Mouse (Mus musculus) testis, adult 2 months (tissue): Measurements from ENCODE around the gene Wdr4. TPM values are rescaled to one million over a fixed set of nuclear protein-coding genes. Genes with fewer than 3 reads are reported as not detected.

Experiments
- H3K27ac ChIP-seq: fragments of 200-500 bp; 2 replicates; pipeline ENCODE4 v1.5.1; 2012; ENCODE audit warnings: low read depth, low read length; ENCODE audit not compliant: control insufficient read depth, insufficient read depth
- H3K27me3 ChIP-seq: fragments of 200-500 bp; 2 replicates; pipeline ENCODE4 v1.6.1; 2012; ENCODE audit warnings: mild to moderate bottlenecking, low read length, moderate library complexity; ENCODE audit not compliant: control insufficient read depth, insufficient read depth
- H3K36me3 ChIP-seq: fragments of 200-500 bp; 2 replicates; pipeline ENCODE4 v1.6.1; 2012; ENCODE audit warnings: mild to moderate bottlenecking, low read length; ENCODE audit not compliant: control insufficient read depth, insufficient read depth
- H3K4me1 ChIP-seq: fragments of 200-500 bp; 2 replicates; pipeline ENCODE4 v1.6.1; 2012; ENCODE audit warnings: low read length; ENCODE audit not compliant: control insufficient read depth, insufficient read depth
- H3K4me3 ChIP-seq: fragments of 200-500 bp; 2 replicates; pipeline ENCODE4 v1.5.1; 2012; ENCODE audit warnings: low read depth, mild to moderate bottlenecking, low read length, moderate library complexity, mixed read lengths; ENCODE audit not compliant: control insufficient read depth
- CTCF ChIP-seq: fragments of 200-500 bp; IDR thresholded peaks from 2 replicates; pipeline ENCODE4 v1.5.1; 2012; ENCODE audit warnings: low read depth, mild to moderate bottlenecking, inconsistent platforms, low read length, moderate library complexity; ENCODE audit not compliant: control insufficient read depth, insufficient read depth, insufficient replicate concordance
- POLR2A ChIP-seq: fragments of 200-500 bp; IDR thresholded peaks from 2 replicates; pipeline ENCODE4 v1.6.1; 2012; ENCODE audit warnings: low read depth, mild to moderate bottlenecking, inconsistent platforms, low read length, moderate library complexity; ENCODE audit not compliant: control insufficient read depth
- polyA plus RNA-seq: library from polyadenylated mRNA; depleted of rRNA; stranded (reverse); fragments of >200 nt; gene quantifications from 2 replicates; pipeline ENCODE4 v1.2.3, GENCODE M21; 2012; rRNA removed

The Wdr4 gene
- polyA plus RNA-seq: 14.7 and 15.3 TPM in 2 replicates

DNA sequence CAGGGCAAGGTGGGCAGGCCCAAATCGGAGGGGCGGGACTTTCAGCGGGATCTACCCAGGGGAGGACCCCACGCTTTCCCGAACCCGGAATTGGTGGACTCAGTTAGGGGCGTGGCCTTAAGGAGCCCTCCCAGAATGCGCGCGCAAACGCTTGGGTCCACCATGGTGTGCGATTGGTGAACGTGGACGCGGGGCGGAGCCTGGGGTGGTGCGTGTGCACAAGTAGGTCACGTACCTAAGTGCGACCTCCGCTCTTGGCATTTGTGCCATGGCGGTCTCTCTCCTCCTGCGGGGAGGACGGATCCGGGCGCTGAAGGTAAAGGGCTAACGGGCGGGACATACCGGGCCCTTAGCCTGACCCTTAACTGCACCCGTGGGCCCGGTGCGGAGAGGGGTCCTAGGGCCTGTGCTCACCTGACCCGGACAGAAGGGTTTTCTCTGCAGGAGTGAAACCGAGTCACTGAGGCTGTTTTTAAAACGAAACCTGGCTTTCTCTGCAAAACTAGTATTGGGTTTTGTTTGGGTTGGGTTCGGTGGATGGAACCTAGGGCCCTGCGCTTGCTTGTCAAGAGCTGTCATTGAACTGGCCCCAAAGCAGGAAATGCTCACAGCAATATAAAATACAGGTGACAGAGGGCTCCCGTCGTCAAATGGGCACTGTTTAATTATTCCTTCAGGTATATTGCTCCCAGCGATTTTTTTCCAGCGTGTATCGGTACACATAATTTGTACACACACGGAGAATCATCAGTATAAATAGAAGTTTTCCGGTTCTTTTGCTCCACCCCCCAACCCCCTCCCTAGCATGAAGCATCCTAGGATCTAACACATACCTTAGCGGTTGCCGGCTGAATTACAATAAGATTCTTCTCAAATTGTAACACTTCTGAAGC is at the start of gene Wdr4, which contains the start of gene Ndufv3:
Wdr4 (minus strand) TSS at position 35 of the 893 bp plus-strand sequence.
Ndufv3 (plus strand) TSS at position 170 of the 893 bp plus-strand sequence.
- no peak for TF ChIP-seq CTCF
- TF ChIP-seq POLR2A: peak; percentile 89
- Histone ChIP-seq H3K27ac (peak within 1 kb of the TSS; percentile 58), H3K4me3 (peak within 1 kb of the TSS; percentile 84), H3K36me3 (no peaks in the 10 kb centered on the region), H3K27me3 (no peaks in the 10 kb centered on the region), H3K4me1 (peaks cover 2% of the 10 kb centered on the region)

- Histone ChIP-seq H3K4me1 (peaks cover 15% of the 10 kb centered on the region), H3K27me3 (no peaks in the 10 kb centered on the region), H3K4me3 (peak overlapping the region; percentile 99), H3K36me3 (no peaks in the 10 kb centered on the region), H3K27ac (peak overlapping the region; percentile 96)
- TF ChIP-seq POLR2A (no peak), CTCF (no peak)
Measured at GRCm38 (mm10) chr17:31566276-31566675, 46.5 kb upstream of the Wdr4 start.

- H3K27me3 ChIP-seq: no peaks in the 10 kb centered on the region
- peak; percentile 13; the same call in 1 of the 2 replicates for TF ChIP-seq CTCF
- peak; percentile 16 for TF ChIP-seq POLR2A
- H3K27ac ChIP-seq: peak overlapping the region; percentile 96
Measured at GRCm38 (mm10) chr17:31565141-31566056, 45.6 kb upstream of the Wdr4 start.

GRCm38 (mm10) chr17:31564858-31565140 is 45.0 kb upstream of the Wdr4 start:
- TF ChIP-seq POLR2A: no peak
- TF ChIP-seq CTCF: no peak
- H3K36me3 ChIP-seq: no peaks in the 10 kb centered on the region
- no peaks in the 10 kb centered on the region for H3K27me3 ChIP-seq
- H3K4me3 ChIP-seq: peak overlapping the region; percentile 99
- peak overlapping the region; percentile 96 for H3K27ac ChIP-seq
- H3K4me1 ChIP-seq: peaks cover 15% of the 10 kb centered on the region

More at GRCm38 (mm10) chr17:31565141-31566056, 45.6 kb upstream of the Wdr4 start:
- Histone ChIP-seq H3K36me3 (no peaks in the 10 kb centered on the region), H3K4me3 (peak overlapping the region; percentile 99), H3K4me1 (peaks cover 15% of the 10 kb centered on the region)

GRCm38 (mm10) chr17:31564015-31564857 is 44.5 kb upstream of the Wdr4 start, which contains the start of gene Pknox1:
TSS of gene Pknox1 (plus strand) at chr17:31564734.
- Histone ChIP-seq H3K4me3 (peak within 1 kb of the TSS; percentile 99), H3K4me1 (peaks cover 15% of the 10 kb centered on the region), H3K27ac (peak within 1 kb of the TSS; percentile 96), H3K36me3 (no peaks in the 10 kb centered on the region), H3K27me3 (no peaks in the 10 kb centered on the region)
- no peak for TF ChIP-seq CTCF
- peak; percentile 50; the same call in 1 of the 2 replicates for TF ChIP-seq POLR2A

GRCm38 (mm10) chr17:31563632-31564014 is 43.8 kb upstream of the Wdr4 start:
- Histone ChIP-seq H3K27ac (peak overlapping the region; percentile 92), H3K4me1 (peaks cover 15% of the 10 kb centered on the region), H3K27me3 (no peaks in the 10 kb centered on the region), H3K36me3 (no peaks in the 10 kb centered on the region), H3K4me3 (peak overlapping the region; percentile 91)
- 0 out of 2 replicates have a peak, but pooled peaks have one; percentile 1 for TF ChIP-seq CTCF
- no peak for TF ChIP-seq POLR2A
